Mouse (Mus musculus): ENCODE results near the gene Mfsd6l.

GRCm38 (mm10) chr11:68531066-68531806 is 24.8 kb upstream of the Mfsd6l start:
- TF ChIP-seq MAFK (IDR thresholded peaks at IDR 0.05; ENCODE audit: insufficient read depth, low read depth, low read length) (no peak), ZC3H11A (IDR thresholded peaks at IDR 0.05; ENCODE audit: borderline replicate concordance, low read depth, low read length) (no peak), HCFC1 (IDR thresholded peaks at IDR 0.05; ENCODE audit: borderline replicate concordance, insufficient read depth, low read length) (no peak)
